Mouse (Mus musculus) liver, embryonic 14.5 days (tissue): ENCODE data around the gene Slco2a1.

Source experiments
- CTCF ChIP-seq: IDR thresholded peaks from 2 replicates; pipeline ENCODE4 v1.5.1; 2016; ENCODE audit warnings: antibody characterized with exemption, low read depth, control low read depth
- EP300 ChIP-seq: IDR thresholded peaks from 2 replicates; pipeline ENCODE4 v1.6.1; 2016; ENCODE audit warnings: antibody characterized with exemption, low read depth

- TF ChIP-seq EP300, result no peak
- TF ChIP-seq CTCF, result no peak
These were observed 145.1 kb downstream of the Slco2a1 start for GRCm38 (mm10) chr9:103133493-103134124.
